Mouse (Mus musculus) CH12.LX (cell line): Measurements from ENCODE around the gene Srrm4. TPM values are rescaled to one million over a fixed set of nuclear protein-coding genes. Genes with fewer than 3 reads are reported as not detected.

ENCODE experiments used
- DNase-seq: peaks from one replicate; pipeline ENCODE4 v3.0.0-alpha.2; 2013; ENCODE audit errors: extremely low read depth
- H3K27ac ChIP-seq: 2 replicates; pipeline ENCODE4 v1.5.1; 2012; ENCODE audit warnings: low read depth, mild to moderate bottlenecking, control low read depth, moderate library complexity; ENCODE audit not compliant: insufficient read depth
- H3K27me3 ChIP-seq: replicated peaks from 2 replicates; pipeline ENCODE3; 2012; ENCODE audit warnings: inconsistent platforms
- H3K36me3 ChIP-seq, 2 experiments: replicated peaks in 1 of 2; 2 replicates each; pipeline versions ENCODE3 to v1.6.1; 2012; ENCODE audit warnings: inconsistent platforms in 1 of 2, low read length in 1 of 2, mild to moderate bottlenecking in 1 of 2, mixed read lengths in 1 of 2, moderate library complexity in 1 of 2; ENCODE audit not compliant: control insufficient read depth in 1 of 2, insufficient read depth in 1 of 2
- H3K4me1 ChIP-seq, 2 experiments: 2 replicates each; pipeline ENCODE4 v1.6.1; 2012; ENCODE audit warnings: inconsistent platforms in 1 of 2, moderate library complexity in 1 of 2; ENCODE audit not compliant: insufficient read depth in 2 of 2, control insufficient read depth in 1 of 2
- H3K4me2 ChIP-seq: 2 replicates; pipeline ENCODE4 v1.6.1; 2012; ENCODE audit warnings: low read depth, mild to moderate bottlenecking, control low read depth; ENCODE audit not compliant: poor library complexity, insufficient read depth, severe bottlenecking
- H3K4me3 ChIP-seq, 3 experiments: fragments of 150-350 bp in 1 of 3; sonication (generic) in 1 of 3; replicated peaks in 1 of 3; 2 replicates each; pipeline versions ENCODE3 to v1.5.1; 2011 to 2012; ENCODE audit warnings: low read depth in 2 of 3, low read length in 2 of 3, mild to moderate bottlenecking in 2 of 3, moderate library complexity in 2 of 3, control low read depth in 1 of 3, improper control_type of control experiment in 1 of 3, inconsistent platforms in 1 of 3, mixed read lengths in 1 of 3; ENCODE audit not compliant: poor library complexity in 1 of 3
- H3K79me2 ChIP-seq: replicated peaks from 2 replicates; pipeline ENCODE4 v1.6.1; 2012; ENCODE audit warnings: mild to moderate bottlenecking, moderate library complexity; ENCODE audit not compliant: control insufficient read depth, poor library complexity, insufficient read depth, severe bottlenecking; ENCODE audit errors: extremely low read depth
- H3K9ac ChIP-seq: 2 replicates; pipeline ENCODE4 v1.6.1; 2012; ENCODE audit warnings: low read depth, mild to moderate bottlenecking, control low read depth, moderate library complexity; ENCODE audit not compliant: insufficient read depth
- H3K9me3 ChIP-seq: replicated peaks from 2 replicates; pipeline ENCODE3; 2012; ENCODE audit warnings: low read length, inconsistent platforms, mixed read lengths
- CHD2 ChIP-seq: IDR thresholded peaks from 2 replicates; pipeline ENCODE4 v1.6.1; 2011; ENCODE audit warnings: low read length, improper control_type of control experiment
- ELF1 ChIP-seq: IDR thresholded peaks from 2 replicates; pipeline ENCODE4 v1.6.1; 2014; ENCODE audit warnings: low read depth, mild to moderate bottlenecking, inconsistent platforms, low read length, improper control_type of control experiment
- EP300 ChIP-seq: IDR thresholded peaks from 2 replicates; pipeline ENCODE4 v1.6.1; 2011; ENCODE audit warnings: low read length, improper control_type of control experiment
- ETS1 ChIP-seq: conservative IDR thresholded peaks from 2 replicates; pipeline ENCODE4 v1.6.1; 2012; ENCODE audit warnings: low read depth, mild to moderate bottlenecking, inconsistent platforms, low read length, improper control_type of control experiment, moderate library complexity
- GABPA ChIP-seq: IDR thresholded peaks from 2 replicates; pipeline ENCODE4 v1.6.1; 2012; ENCODE audit warnings: low read depth, low read length, improper control_type of control experiment, inconsistent platforms; ENCODE audit not compliant: insufficient replicate concordance
- HCFC1 ChIP-seq: IDR thresholded peaks from 2 replicates; pipeline ENCODE4 v1.6.1; 2012; ENCODE audit warnings: low read depth, mild to moderate bottlenecking, inconsistent platforms, low read length, improper control_type of control experiment
- IRF4 ChIP-seq: IDR thresholded peaks from 2 replicates; pipeline ENCODE4 v1.6.1; 2014; ENCODE audit warnings: low read depth, mild to moderate bottlenecking, inconsistent platforms, low read length, improper control_type of control experiment
- JUND ChIP-seq: conservative IDR thresholded peaks from 2 replicates; pipeline ENCODE4 v1.6.1; 2011; ENCODE audit warnings: low read depth, low read length, improper control_type of control experiment
- KAT2A ChIP-seq: IDR thresholded peaks from 2 replicates; pipeline ENCODE4 v1.6.1; 2012; ENCODE audit warnings: low read length, improper control_type of control experiment, inconsistent platforms; ENCODE audit not compliant: insufficient replicate concordance
- MAFK ChIP-seq: IDR thresholded peaks from 2 replicates; pipeline ENCODE4 v1.6.1; 2011; ENCODE audit warnings: low read length, improper control_type of control experiment; ENCODE audit not compliant: insufficient replicate concordance
- MAX ChIP-seq: IDR thresholded peaks from 2 replicates; pipeline ENCODE4 v1.6.1; 2011; ENCODE audit warnings: low read length, improper control_type of control experiment
- MAZ ChIP-seq: IDR thresholded peaks from 2 replicates; pipeline ENCODE4 v1.6.1; 2012; ENCODE audit warnings: low read depth, mild to moderate bottlenecking, inconsistent platforms, low read length, improper control_type of control experiment, moderate library complexity
- MEF2A ChIP-seq: IDR thresholded peaks from 2 replicates; pipeline ENCODE4 v1.6.1; 2014; ENCODE audit warnings: low read depth, mild to moderate bottlenecking, inconsistent platforms, low read length, improper control_type of control experiment, borderline replicate concordance
- MXI1 ChIP-seq: IDR thresholded peaks from 2 replicates; pipeline ENCODE4 v1.6.1; 2011; ENCODE audit warnings: mild to moderate bottlenecking, low read depth, low read length, improper control_type of control experiment
- MYC ChIP-seq: IDR thresholded peaks from 2 replicates; pipeline ENCODE4 v1.6.1; 2011; ENCODE audit warnings: low read depth, mild to moderate bottlenecking, improper control_type of control experiment, low read length
- NELFE ChIP-seq: IDR thresholded peaks from 2 replicates; pipeline ENCODE4 v1.6.1; 2011; ENCODE audit warnings: low read depth, low read length, improper control_type of control experiment
- NRF1 ChIP-seq: IDR thresholded peaks from 2 replicates; pipeline ENCODE4 v1.6.1; 2014; ENCODE audit warnings: low read depth, mild to moderate bottlenecking, inconsistent platforms, low read length, improper control_type of control experiment, moderate library complexity
- POLR2A ChIP-seq: IDR thresholded peaks from 2 replicates; pipeline ENCODE4 v1.6.1; 2011; ENCODE audit warnings: low read depth, mild to moderate bottlenecking, improper control_type of control experiment, low read length
- RAD21 ChIP-seq: IDR thresholded peaks from 2 replicates; pipeline ENCODE4 v1.6.1; 2011; ENCODE audit warnings: low read depth, mild to moderate bottlenecking, low read length, improper control_type of control experiment, moderate library complexity
- RCOR1 ChIP-seq: conservative IDR thresholded peaks from 2 replicates; pipeline ENCODE4 v1.6.1; 2012; ENCODE audit warnings: low read depth, mild to moderate bottlenecking, inconsistent platforms, low read length, improper control_type of control experiment
- SIN3A ChIP-seq: IDR thresholded peaks from 2 replicates; pipeline ENCODE4 v1.6.1; 2012; ENCODE audit warnings: low read length, improper control_type of control experiment, inconsistent platforms
- SMC3 ChIP-seq: IDR thresholded peaks from 2 replicates; pipeline ENCODE4 v1.6.1; 2011; ENCODE audit warnings: low read depth, low read length, improper control_type of control experiment
- TBP ChIP-seq: conservative IDR thresholded peaks from 2 replicates; pipeline ENCODE4 v1.6.1; 2011; ENCODE audit warnings: low read depth, low read length, improper control_type of control experiment
- TCF12 ChIP-seq: IDR thresholded peaks from 2 replicates; pipeline ENCODE4 v1.6.1; 2014; ENCODE audit warnings: low read depth, mild to moderate bottlenecking, inconsistent platforms, low read length, improper control_type of control experiment
- USF1 ChIP-seq: IDR thresholded peaks from 2 replicates; pipeline ENCODE4 v1.6.1; 2014; ENCODE audit warnings: low read depth, mild to moderate bottlenecking, inconsistent platforms, low read length, improper control_type of control experiment
- USF2 ChIP-seq: conservative IDR thresholded peaks from 2 replicates; pipeline ENCODE4 v1.6.1; 2011; ENCODE audit warnings: low read depth, low read length, improper control_type of control experiment
- ZC3H11A ChIP-seq: IDR thresholded peaks from 2 replicates; pipeline ENCODE4 v1.6.1; 2012; ENCODE audit warnings: low read depth, mild to moderate bottlenecking, inconsistent platforms, low read length, improper control_type of control experiment
- ZKSCAN1 ChIP-seq: IDR thresholded peaks from 2 replicates; pipeline ENCODE4 v1.6.1; 2012; ENCODE audit warnings: low read depth, inconsistent platforms, low read length, improper control_type of control experiment, borderline replicate concordance
- dilution Hi-C: fragments of 300-500 bp; cut with MboI; formaldehyde crosslinking; loops from 2 replicates; pipeline ENCODE4 v1.14.3; 2020; ENCODE audit warnings: low sequenced_read_pairs; ENCODE audit not compliant: extremely low pct_unique_long_range_greater_than_20kb, extremely low pct_ligation_motif_present
- in situ Hi-C: fragments of 300-500 bp; cut with MboI; formaldehyde crosslinking; loops from 3 replicates; pipeline ENCODE4 v1.14.3; 2019; ENCODE audit warnings: low sequenced_read_pairs, low pct_ligation_motif_present, low pct_unique_long_range_greater_than_20kb, mixed read lengths
- polyA plus RNA-seq: library from polyadenylated mRNA; unstranded; fragments of >175 nt; gene quantifications from 2 replicates; pipeline ENCODE4 v1.2.1, GENCODE M21; 2012; ENCODE audit warnings: low read depth; ENCODE audit not compliant: insufficient read length
- total RNA-seq, 2 experiments: library from RNA; depleted of rRNA; stranded (reverse); fragments of 300-350 nt in 1 of 2; fragments of >200 nt in 1 of 2; gene quantifications; 2 replicates each; pipeline ENCODE4 v1.2.3; 2012 to 2014

The Srrm4 gene
- total and polyA plus RNA-seq, 3 experiments, result not detected

DNA sequence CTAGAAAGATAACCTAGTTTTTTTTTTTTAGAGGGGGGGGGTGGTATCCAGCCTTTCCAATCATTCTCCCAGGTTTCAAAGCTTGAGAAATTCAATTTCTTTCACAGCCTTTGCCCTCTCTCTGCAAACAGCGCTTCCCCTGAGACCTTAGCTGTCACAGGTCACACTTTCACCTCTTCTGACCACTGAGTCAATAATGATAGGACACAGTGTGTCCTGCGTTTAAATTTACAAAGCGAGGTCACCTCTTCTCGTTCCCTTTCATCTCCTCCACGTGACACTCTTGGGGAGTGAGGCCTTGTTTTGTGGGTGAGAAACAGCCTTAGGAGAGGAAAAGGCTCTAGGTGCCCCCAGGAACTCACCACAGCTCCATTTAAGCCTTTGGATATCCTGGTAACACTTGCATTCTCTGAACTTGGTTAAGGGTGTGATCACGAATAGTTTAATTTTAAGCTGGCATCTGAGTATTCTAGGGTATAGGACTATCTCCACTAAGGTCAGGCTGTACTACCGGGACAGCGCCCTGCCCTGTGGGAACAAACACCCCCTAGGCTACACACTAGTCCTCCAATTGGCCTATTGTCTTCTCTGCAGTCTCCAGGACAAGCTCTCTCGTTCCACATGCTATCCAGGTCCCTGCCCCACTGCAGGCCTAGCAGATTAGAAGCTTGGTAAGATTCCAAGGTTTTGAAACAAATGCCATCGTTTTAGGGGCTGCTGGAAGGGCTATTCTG lies 145.8 kb downstream of the Srrm4 start:
- H3K4me1 ChIP-seq, result no peaks in the 10 kb centered on the region
- no peak overlapping the region for H3K27ac ChIP-seq
- H3K27me3 ChIP-seq, result no peaks in the 10 kb centered on the region
- no peak overlapping the region for H3K4me3 ChIP-seq
- no peak for TF ChIP-seq ZC3H11A
- TF ChIP-seq SMC3, result no peak
- no peak for TF ChIP-seq NELFE
- no peak for TF ChIP-seq MAZ
- TF ChIP-seq TCF12, result no peak
- no peak for TF ChIP-seq TBP
- no peak for TF ChIP-seq MAFK
- TF ChIP-seq ZKSCAN1, result no peak
- no peak for TF ChIP-seq ETS1
- TF ChIP-seq MXI1, result no peak
- TF ChIP-seq, all 38 proteins: peak for 0
- dilution Hi-C loops (no loop called here), in situ Hi-C loops (no loop called here)
- DNase-seq, result no peak
- Histone ChIP-seq H3K9me3 (peaks cover 84% of the 10 kb centered on the region), H3K9ac (no peak overlapping the region), H3K36me3 (no peaks in the 10 kb centered on the region), H3K4me2 (no peak overlapping the region), H3K79me2 (no peaks in the 10 kb centered on the region)

DNA sequence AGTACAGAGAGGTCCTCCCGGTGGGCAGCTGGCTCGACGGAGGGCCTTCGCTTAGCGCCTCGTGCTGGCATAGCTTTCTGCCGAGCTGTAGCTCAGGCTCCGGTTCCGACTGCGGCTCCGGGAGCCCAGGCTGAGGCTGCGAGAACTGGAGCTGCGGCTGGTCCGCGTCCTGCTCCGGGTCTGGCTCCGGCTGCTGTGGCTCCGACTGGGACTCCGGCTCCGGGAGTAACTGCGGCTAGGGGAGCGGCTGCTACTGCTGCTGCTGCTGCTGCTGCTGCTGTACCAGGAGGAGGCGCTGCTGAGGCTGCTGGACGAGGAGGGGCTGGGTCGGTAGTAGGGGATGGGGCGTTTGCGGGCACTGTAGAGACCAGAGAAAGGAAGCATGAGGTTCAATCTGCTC lies 147.1 kb downstream of the Srrm4 start:
- Histone ChIP-seq H3K4me1 (no peaks in the 10 kb centered on the region), H3K36me3 (no peaks in the 10 kb centered on the region), H3K4me3 (no peak overlapping the region)
- in situ Hi-C loops (no loop called here), dilution Hi-C loops (no loop called here)
- TF ChIP-seq ETS1, result no peak
- TF ChIP-seq MEF2A, result no peak
- TF ChIP-seq HCFC1, result no peak
- TF ChIP-seq NRF1, result no peak
- TF ChIP-seq GABPA, result no peak
- no peak for TF ChIP-seq IRF4
- no peak for TF ChIP-seq SIN3A
- no peak for TF ChIP-seq MAX
- TF ChIP-seq MAFK, result no peak
- TF ChIP-seq RAD21, result no peak
- no peak for TF ChIP-seq KAT2A
- TF ChIP-seq POLR2A, result no peak
- TF ChIP-seq MYC, result no peak
- no peak for TF ChIP-seq CHD2
- no peak for TF ChIP-seq ELF1
- TF ChIP-seq RCOR1, result no peak
- TF ChIP-seq USF1, result no peak
- no peak for TF ChIP-seq USF2
- TF ChIP-seq JUND, result no peak
- no peak for TF ChIP-seq EP300
- TF ChIP-seq, all 38 proteins: peak for 0
- no peaks in the 10 kb centered on the region for H3K79me2 ChIP-seq
- no peak overlapping the region for H3K4me2 ChIP-seq
- H3K27me3 ChIP-seq, result no peaks in the 10 kb centered on the region
- no peak overlapping the region for H3K27ac ChIP-seq
- no peak overlapping the region for H3K9ac ChIP-seq
- no peak for DNase-seq
- H3K9me3 ChIP-seq, result peaks cover 85% of the 10 kb centered on the region
